Mouse (Mus musculus) A20 (cell line): ENCODE results near the gene Fasl.

Experiments
- DNase-seq: peaks from one replicate; pipeline ENCODE4 v3.0.0-alpha.2; 2011; ENCODE audit warnings: low read depth, low spot score

The Fasl gene

GRCm38 (mm10) chr1:161788339-161788738 is at the start of gene Fasl:
Gene Fasl, minus strand, starts transcription at chr1:161788495.
- DNase-seq: no peak

GRCm38 (mm10) chr1:161826677-161827076 is 38.4 kb upstream of the Fasl start:
- DNase-seq: no peak

- no peak for DNase-seq
Measured at GRCm38 (mm10) chr1:161809428-161809827, 21.1 kb upstream of the Fasl start.

- peak; percentile 22 for DNase-seq
Measured at GRCm38 (mm10) chr1:161808980-161809379, 20.7 kb upstream of the Fasl start.

GRCm38 (mm10) chr1:161804541-161804971 is 16.3 kb upstream of the Fasl start:
- DNase-seq: no peak

GRCm38 (mm10) chr1:161801321-161801720 is 13.0 kb upstream of the Fasl start:
- DNase-seq: no peak

- no peak for DNase-seq
Measured at GRCm38 (mm10) chr1:161800256-161800655, 12.0 kb upstream of the Fasl start.

- DNase-seq: no peak
Measured at GRCm38 (mm10) chr1:161799791-161800190, 11.5 kb upstream of the Fasl start.

- DNase-seq: peak; percentile 46
Measured at GRCm38 (mm10) chr1:161798866-161799265, 10.6 kb upstream of the Fasl start.

GRCm38 (mm10) chr1:161794447-161795211 is 6.3 kb upstream of the Fasl start:
- DNase-seq: no peak

- no peak for DNase-seq
Measured at GRCm38 (mm10) chr1:161793321-161793720, 5.0 kb upstream of the Fasl start.

GRCm38 (mm10) chr1:161792687-161792969 is 4.3 kb upstream of the Fasl start:
- DNase-seq: no peak

GRCm38 (mm10) chr1:161791854-161792686 is 3.8 kb upstream of the Fasl start:
- no peak for DNase-seq

GRCm38 (mm10) chr1:161782725-161783124 is 5.6 kb downstream of the Fasl start:
- no peak for DNase-seq

- no peak for DNase-seq
Measured at GRCm38 (mm10) chr1:161781594-161781993, 6.7 kb downstream of the Fasl start.

GRCm38 (mm10) chr1:161779057-161779456 is 9.2 kb downstream of the Fasl start:
- DNase-seq: no peak

GRCm38 (mm10) chr1:161775151-161775550 is 13.1 kb downstream of the Fasl start:
- no peak for DNase-seq

- DNase-seq: no peak
Measured at GRCm38 (mm10) chr1:161771293-161771692, 17.0 kb downstream of the Fasl start.

- DNase-seq: no peak
Measured at GRCm38 (mm10) chr1:161769329-161769728, 19.0 kb downstream of the Fasl start.

GRCm38 (mm10) chr1:161767101-161767524 is 21.2 kb downstream of the Fasl start:
- DNase-seq: peak; percentile 72

- peak; percentile 91 for DNase-seq
Measured at GRCm38 (mm10) chr1:161766656-161767055, 21.6 kb downstream of the Fasl start.

- no peak for DNase-seq
Measured at GRCm38 (mm10) chr1:161765932-161766331, 22.4 kb downstream of the Fasl start.

GRCm38 (mm10) chr1:161764964-161765363 is 23.3 kb downstream of the Fasl start:
- no peak for DNase-seq
